Mouse (Mus musculus) brain, embryonic 14.5 days (tissue): ENCODE data around the gene Cdk14.

Experiments
- CTCF ChIP-seq: fragments of 200-500 bp; IDR thresholded peaks from 2 replicates; pipeline ENCODE4 v1.5.1; 2012; ENCODE audit warnings: inconsistent platforms, mild to moderate bottlenecking, moderate library complexity, borderline replicate concordance; ENCODE audit not compliant: insufficient read depth, insufficient read length; ENCODE audit errors: extremely low read depth
- POLR2A ChIP-seq: fragments of 200-500 bp; IDR thresholded peaks from 2 replicates; pipeline ENCODE4 v1.6.1; 2012; ENCODE audit warnings: mild to moderate bottlenecking, inconsistent platforms, borderline replicate concordance; ENCODE audit not compliant: poor library complexity, insufficient read depth, insufficient read length, severe bottlenecking; ENCODE audit errors: extremely low read depth

DNA sequence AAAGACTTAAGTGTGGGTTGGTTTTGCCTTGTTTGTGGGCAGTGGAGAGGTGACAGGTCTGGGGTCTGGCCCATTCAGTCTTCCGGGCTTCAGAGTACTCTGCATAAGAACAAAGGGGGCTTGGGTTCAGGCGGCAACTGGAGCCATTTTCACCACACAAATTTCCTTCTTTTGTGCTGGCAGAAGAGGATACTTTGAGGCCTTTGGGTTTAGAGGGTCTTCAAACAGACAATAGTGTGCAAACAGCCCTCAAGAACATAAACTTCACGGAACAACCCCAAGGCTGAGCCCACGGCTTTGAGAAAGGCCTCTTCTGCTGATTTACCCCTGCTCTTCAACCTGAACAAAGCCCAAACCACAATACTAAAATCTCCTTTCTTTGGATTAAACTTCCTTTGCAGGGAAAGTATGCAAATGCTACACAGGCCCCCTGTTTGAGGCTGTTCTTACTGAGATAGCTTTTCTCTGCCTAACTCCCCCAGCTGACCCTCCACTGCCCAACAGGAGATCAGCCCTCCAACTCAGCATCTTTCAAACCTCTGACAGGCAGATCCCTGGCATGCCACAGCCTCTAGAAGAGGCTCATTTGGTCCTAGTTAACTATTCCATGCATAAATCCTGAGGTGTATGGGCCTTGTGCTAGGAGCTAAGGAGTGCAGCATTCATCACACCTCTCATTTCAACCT, 549.9 kb downstream of the Cdk14 start:
- TF ChIP-seq CTCF = no peak
- TF ChIP-seq POLR2A = no peak
